26 mouse cellular contexts compared by ENCODE assay signal in genomic region chr4:106005936-106006335, GRCm38 (mm10).
DNase-seq lines count a peak whose midpoint lies in the region; ATAC-seq lines count a peak whose summit lies in the region.
"Had no signal": no experiment of that assay in that cellular context is flagged by ENCODE, and none has a peak within 500 bp of the region (broad histone marks: within the 10 kb centered on the region; RNA-seq: fewer than 3 reads in every experiment).

No protein-coding gene starts in this region.

- no peak overlapping the region for H3K4me3 ChIP-seq in hindbrain, embryonic 12.5 days
- H3K4me3 ChIP-seq: embryonic facial prominence, embryonic 13.5 days; embryonic facial prominence, embryonic 15.5 days; erythroblast, embryonic 14.5 days; forebrain, embryonic 10.5 days; forebrain, embryonic 12.5 days; forebrain, embryonic 15.5 days had no signal

- no peak for ATAC-seq in hindbrain, embryonic 12.5 days (ENCODE audit: low FRiP score)
- ATAC-seq: activated CD4-positive, CD25-positive, alpha-beta regulatory T cell, adult 4 months; CD4-positive, CD25-positive, alpha-beta regulatory T cell, adult 4 months; forebrain, embryonic 15.5 days; forebrain, postnatal 0 days; Patski had no signal

- no peak overlapping the region for H3K4me2 ChIP-seq in hindbrain, embryonic 12.5 days (replicated peaks)
- H3K4me2 ChIP-seq: embryonic facial prominence, embryonic 13.5 days; embryonic facial prominence, embryonic 15.5 days; forebrain, embryonic 12.5 days; forebrain, embryonic 15.5 days had no signal

- no peak overlapping the region for H3K9ac ChIP-seq in hindbrain, embryonic 12.5 days
- H3K9ac ChIP-seq: embryonic facial prominence, embryonic 13.5 days; embryonic facial prominence, embryonic 15.5 days; forebrain, embryonic 12.5 days; forebrain, embryonic 15.5 days; forebrain, postnatal 0 days had no signal

- no peak overlapping the region for H3K27ac ChIP-seq in hindbrain, embryonic 12.5 days
- H3K27ac ChIP-seq: embryonic facial prominence, embryonic 13.5 days; embryonic facial prominence, embryonic 15.5 days; forebrain, embryonic 10.5 days; forebrain, embryonic 12.5 days; forebrain, embryonic 15.5 days had no signal

- 84% methylated on average over 5 of the region's 5 CpGs for WGBS in hindbrain, embryonic 12.5 days

- H3K36me3 ChIP-seq in hindbrain, embryonic 12.5 days, result no peaks in the 10 kb centered on the region
- H3K36me3 ChIP-seq: embryonic facial prominence, embryonic 13.5 days; embryonic facial prominence, embryonic 15.5 days; forebrain, embryonic 10.5 days; forebrain, embryonic 12.5 days; forebrain, embryonic 15.5 days; G1E had no signal

- DNase-seq in adrenal gland, adult (ENCODE audit: inconsistent age in 2 of 2, low spot score in 1 of 2), result peak; percentile 17 to 69
- no peak for DNase-seq in adrenal gland, postnatal 4 days (ENCODE audit: low spot score in 2 of 2)
- peak; percentile 25 for DNase-seq in adrenal gland, adult 8-10 months
- DNase-seq in adrenal gland, postnatal 14 days, result peak; percentile 34
- peak; percentile 40 to 43 for DNase-seq in adrenal gland, postnatal 36 days
- no peak for DNase-seq in lung, postnatal 10 days
- DNase-seq: B cell, adult 2 months; cerebellum, adult 11 months; cerebellum, adult 18-20 months; cerebellum, adult 8-10 months; cerebellum, adult 9-11 months; cerebellum, postnatal 14 days; cerebellum, postnatal 36 days; embryo, embryonic 11 days; forebrain, postnatal 0 days had no signal

- no peaks in the 10 kb centered on the region for H3K27me3 ChIP-seq in hindbrain, embryonic 12.5 days
- H3K27me3 ChIP-seq: embryonic facial prominence, embryonic 13.5 days; embryonic facial prominence, embryonic 15.5 days; forebrain, embryonic 12.5 days; forebrain, embryonic 15.5 days; Patski had no signal

- no peaks in the 10 kb centered on the region for H3K4me1 ChIP-seq in hindbrain, embryonic 12.5 days
- H3K4me1 ChIP-seq: embryonic facial prominence, embryonic 13.5 days; forebrain, embryonic 10.5 days had no signal

- H3K9me3 ChIP-seq in hindbrain, embryonic 12.5 days (replicated peaks), result 0 out of 2 replicates have a peak, but pooled peaks cover 4% of the 10 kb centered on the region
- H3K9me3 ChIP-seq: embryonic facial prominence, embryonic 13.5 days; embryonic facial prominence, embryonic 15.5 days; forebrain, embryonic 10.5 days; forebrain, embryonic 12.5 days; forebrain, embryonic 15.5 days had no signal

Comparison
In these comparisons a context has a peak if more than half of its experiments do, and no peak if none do; other contexts are left out.
1. DNase-seq: peak in adrenal gland, adult (2 of 2), adrenal gland, adult 8-10 months (single experiment), adrenal gland, postnatal 14 days (single experiment) and adrenal gland, postnatal 36 days (2 of 2); none in adrenal gland, postnatal 4 days (0 of 2) and lung, postnatal 10 days (single experiment).